Mouse (Mus musculus): ENCODE data around the gene Ddb1. TPM values are rescaled to one million over a fixed set of nuclear protein-coding genes. Genes with fewer than 3 reads are reported as not detected.
A peak's percentile ranks its signal among the peaks of the same experiment; 100 is the strongest.

The Ddb1 gene
- polyA plus RNA-seq, 1 experiment from 2014 or later: 303 TPM

GRCm38 (mm10) chr19:10602787-10603186 lies 2.3 kb upstream of the Ddb1 start:
- H3K9ac ChIP-seq (ENCODE audit: low read depth, low read length): peak overlapping the region; percentile 72
- no peaks in the 10 kb centered on the region for H3K27me3 ChIP-seq (ENCODE audit: control insufficient read depth, insufficient read depth, low read length)
- H3K4me2 ChIP-seq (replicated peaks; ENCODE audit: low read depth, low read length): peak overlapping the region; percentile 26
- peak overlapping the region; percentile 6; the same call in 1 of the 2 replicates for H3K4me3 ChIP-seq (ENCODE audit: low read depth, low read length)
- peak overlapping the region; percentile 87 for H3K27ac ChIP-seq (ENCODE audit: low read depth, low read length)
- no peaks in the 10 kb centered on the region for H3K9me3 ChIP-seq (ENCODE audit: control insufficient read depth, low read length)
- 4% methylated on average over 9 of the region's 9 CpGs for WGBS
- H3K36me3 ChIP-seq (ENCODE audit: control insufficient read depth, insufficient read depth, low read length): no peaks in the 10 kb centered on the region
- DNase-seq (ENCODE audit: low spot score) (peak; percentile 95), ATAC-seq (ENCODE audit: low FRiP score) (peak; percentile 70)
- H3K4me1 ChIP-seq (replicated peaks; ENCODE audit: control insufficient read depth, insufficient read depth, low read length): no peaks in the 10 kb centered on the region

- Histone ChIP-seq H3K4me2 (replicated peaks; ENCODE audit: low read depth, low read length) (no peak overlapping the region), H3K4me3 (ENCODE audit: low read depth, low read length) (no peak overlapping the region), H3K27ac (ENCODE audit: low read depth, low read length) (no peak overlapping the region), H3K36me3 (ENCODE audit: control insufficient read depth, insufficient read depth, low read length) (0 out of 2 replicates have a peak, but pooled peaks cover 4% of the 10 kb centered on the region), H3K27me3 (ENCODE audit: control insufficient read depth, insufficient read depth, low read length) (no peaks in the 10 kb centered on the region), H3K9me3 (ENCODE audit: control insufficient read depth, low read length) (no peaks in the 10 kb centered on the region), H3K4me1 (replicated peaks; ENCODE audit: control insufficient read depth, insufficient read depth, low read length) (no peaks in the 10 kb centered on the region), H3K9ac (ENCODE audit: low read depth, low read length) (no peak overlapping the region)
- DNase-seq (ENCODE audit: low spot score) (no peak), ATAC-seq (ENCODE audit: low FRiP score) (no peak)
- 90% methylated on average over 18 of the region's 18 CpGs for WGBS
Observed at GRCm38 (mm10) chr19:10603660-10604523, 1.2 kb upstream of the Ddb1 start.

- WGBS: 60% methylated on average over 3 of the region's 3 CpGs
- H3K9ac ChIP-seq (ENCODE audit: low read depth, low read length): peak overlapping the region; percentile 59
- H3K4me3 ChIP-seq (ENCODE audit: low read depth, low read length): peak overlapping the region; percentile 95
- no peaks in the 10 kb centered on the region for H3K4me1 ChIP-seq (replicated peaks; ENCODE audit: control insufficient read depth, insufficient read depth, low read length)
- peak overlapping the region; percentile 75 for H3K27ac ChIP-seq (ENCODE audit: low read depth, low read length)
- peak overlapping the region; percentile 41 for H3K4me2 ChIP-seq (replicated peaks; ENCODE audit: low read depth, low read length)
- 0 out of 2 replicates have a peak, but pooled peaks cover 6% of the 10 kb centered on the region for H3K36me3 ChIP-seq (ENCODE audit: control insufficient read depth, insufficient read depth, low read length)
- no peaks in the 10 kb centered on the region for H3K9me3 ChIP-seq (ENCODE audit: control insufficient read depth, low read length)
- no peak for DNase-seq (ENCODE audit: low spot score)
- no peaks in the 10 kb centered on the region for H3K27me3 ChIP-seq (ENCODE audit: control insufficient read depth, insufficient read depth, low read length)
- ATAC-seq (ENCODE audit: low FRiP score): no peak
Observed at GRCm38 (mm10) chr19:10604534-10604933, 593 bp upstream of the Ddb1 start.

GRCm38 (mm10) chr19:10605901-10606622 lies 935 bp downstream of the Ddb1 start:
- Histone ChIP-seq H3K4me2 (replicated peaks; ENCODE audit: low read depth, low read length) (peak overlapping the region; percentile 72), H3K4me1 (replicated peaks; ENCODE audit: control insufficient read depth, insufficient read depth, low read length) (no peaks in the 10 kb centered on the region), H3K9me3 (ENCODE audit: control insufficient read depth, low read length) (no peaks in the 10 kb centered on the region), H3K36me3 (ENCODE audit: control insufficient read depth, insufficient read depth, low read length) (peaks cover 10% of the 10 kb centered on the region; the same call in 1 of the 2 replicates), H3K27ac (ENCODE audit: low read depth, low read length) (peak overlapping the region; percentile 75), H3K27me3 (ENCODE audit: control insufficient read depth, insufficient read depth, low read length) (no peaks in the 10 kb centered on the region), H3K9ac (ENCODE audit: low read depth, low read length) (peak overlapping the region; percentile 92), H3K4me3 (ENCODE audit: low read depth, low read length) (peak overlapping the region; percentile 95)
- 7% methylated on average over 20 of the region's 20 CpGs for WGBS
- ATAC-seq (ENCODE audit: low FRiP score) (0 out of 2 replicates have a peak, but pooled peaks have one; percentile 10), DNase-seq (ENCODE audit: low spot score) (no peak)

GRCm38 (mm10) chr19:10608573-10609240 lies 3.6 kb downstream of the Ddb1 start:
- 96% methylated on average over 5 of the region's 5 CpGs for WGBS
- peaks cover 23% of the 10 kb centered on the region for H3K36me3 ChIP-seq (ENCODE audit: control insufficient read depth, insufficient read depth, low read length)

GRCm38 (mm10) chr19:10634106-10634871 lies 29.2 kb downstream of the Ddb1 start, which contains the start of gene Vwce:
Gene Vwce (plus strand): TSS chr19:10634213.
- peak; percentile 66 for DNase-seq (ENCODE audit: low spot score)
- peaks cover 5% of the 10 kb centered on the region; the same call in 1 of the 2 replicates for H3K4me1 ChIP-seq (replicated peaks; ENCODE audit: control insufficient read depth, insufficient read depth, low read length)
- peak within 1 kb of the TSS; percentile 85 for H3K4me2 ChIP-seq (replicated peaks; ENCODE audit: low read depth, low read length)
- no peak within 1 kb of the TSS for H3K27ac ChIP-seq (ENCODE audit: low read depth, low read length)
- H3K9ac ChIP-seq (ENCODE audit: low read depth, low read length): peak within 1 kb of the TSS; percentile 48
- no peaks in the 10 kb centered on the region for H3K27me3 ChIP-seq (ENCODE audit: control insufficient read depth, insufficient read depth, low read length)
- peak; percentile 82 for ATAC-seq (ENCODE audit: low FRiP score)
- H3K9me3 ChIP-seq (ENCODE audit: control insufficient read depth, low read length): no peaks in the 10 kb centered on the region
- H3K4me3 ChIP-seq (ENCODE audit: low read depth, low read length): peak within 1 kb of the TSS; percentile 32
- 2% methylated on average over 32 of the region's 32 CpGs for WGBS
- H3K36me3 ChIP-seq (ENCODE audit: control insufficient read depth, insufficient read depth, low read length): no peaks in the 10 kb centered on the region

More at GRCm38 (mm10) chr19:10608573-10609240, 3.6 kb downstream of the Ddb1 start:
- ATAC-seq (ENCODE audit: low FRiP score) (no peak), DNase-seq (ENCODE audit: low spot score) (no peak)
- no peaks in the 10 kb centered on the region for H3K9me3 ChIP-seq (ENCODE audit: control insufficient read depth, low read length)
- no peaks in the 10 kb centered on the region for H3K4me1 ChIP-seq (replicated peaks; ENCODE audit: control insufficient read depth, insufficient read depth, low read length)
- no peak overlapping the region for H3K4me3 ChIP-seq (ENCODE audit: low read depth, low read length)
- H3K27me3 ChIP-seq (ENCODE audit: control insufficient read depth, insufficient read depth, low read length): no peaks in the 10 kb centered on the region
- no peak overlapping the region for H3K9ac ChIP-seq (ENCODE audit: low read depth, low read length)
- H3K4me2 ChIP-seq (replicated peaks; ENCODE audit: low read depth, low read length): no peak overlapping the region
- H3K27ac ChIP-seq (ENCODE audit: low read depth, low read length): no peak overlapping the region

- DNase-seq (ENCODE audit: low spot score) (peak; percentile 62), ATAC-seq (ENCODE audit: low FRiP score) (peak; percentile 84)
- Histone ChIP-seq H3K9me3 (ENCODE audit: control insufficient read depth, low read length) (no peaks in the 10 kb centered on the region), H3K27me3 (ENCODE audit: control insufficient read depth, insufficient read depth, low read length) (no peaks in the 10 kb centered on the region), H3K36me3 (ENCODE audit: control insufficient read depth, insufficient read depth, low read length) (no peaks in the 10 kb centered on the region), H3K9ac (ENCODE audit: low read depth, low read length) (peak overlapping the region; percentile 48), H3K4me1 (replicated peaks; ENCODE audit: control insufficient read depth, insufficient read depth, low read length) (peaks cover 5% of the 10 kb centered on the region; the same call in 1 of the 2 replicates), H3K4me3 (ENCODE audit: low read depth, low read length) (peak overlapping the region; percentile 32), H3K4me2 (replicated peaks; ENCODE audit: low read depth, low read length) (peak overlapping the region; percentile 85), H3K27ac (ENCODE audit: low read depth, low read length) (no peak overlapping the region)
- 4% methylated on average over 21 of the region's 21 CpGs for WGBS
Observed at GRCm38 (mm10) chr19:10634872-10635318, 29.8 kb downstream of the Ddb1 start.

All from hindbrain, embryonic 11.5 days (tissue).